Mouse (Mus musculus) small intestine, adult 2 months (tissue): Measurements from ENCODE around the gene Scn1b.

Source experiments
- CTCF ChIP-seq: fragments of 200-500 bp; IDR thresholded peaks from 2 replicates; pipeline ENCODE4 v1.5.1; 2012; ENCODE audit warnings: low read depth, mild to moderate bottlenecking, control low read depth, inconsistent platforms, low read length, moderate library complexity, mixed read lengths; ENCODE audit not compliant: insufficient replicate concordance, insufficient read length; ENCODE audit errors: extremely low read depth
- POLR2A ChIP-seq: fragments of 200-500 bp; IDR thresholded peaks from 2 replicates; pipeline ENCODE4 v1.6.1; 2012; ENCODE audit warnings: low read depth, mild to moderate bottlenecking, control low read depth, inconsistent platforms, low read length, moderate library complexity

DNA sequence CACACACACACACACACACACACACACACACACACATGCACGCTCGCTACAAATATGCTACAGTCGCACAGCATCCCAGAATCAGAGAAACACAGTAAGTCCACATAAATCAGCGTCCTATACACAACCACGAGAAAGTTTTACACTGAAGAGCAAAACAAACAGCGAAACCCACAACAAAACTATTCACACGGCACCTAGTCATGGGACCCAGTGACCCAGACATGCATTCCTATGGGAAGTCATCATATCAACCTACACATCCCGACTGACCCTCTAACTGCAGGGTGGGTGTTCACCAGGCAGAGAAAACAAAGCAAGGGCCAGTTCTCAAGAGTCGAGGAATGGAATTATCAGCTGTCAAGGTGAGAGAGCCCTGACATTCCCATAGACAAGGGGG is 22.5 kb upstream of the Scn1b start:
- TF ChIP-seq CTCF (no peak), POLR2A (no peak)
